Mouse (Mus musculus) cerebellum, adult 9-10 months (tissue): ENCODE results near the gene Ak2.

Experiments used
- DNase-seq: peaks from one replicate; pipeline ENCODE4 v3.0.0; 2022

Ak2 gene

DNA sequence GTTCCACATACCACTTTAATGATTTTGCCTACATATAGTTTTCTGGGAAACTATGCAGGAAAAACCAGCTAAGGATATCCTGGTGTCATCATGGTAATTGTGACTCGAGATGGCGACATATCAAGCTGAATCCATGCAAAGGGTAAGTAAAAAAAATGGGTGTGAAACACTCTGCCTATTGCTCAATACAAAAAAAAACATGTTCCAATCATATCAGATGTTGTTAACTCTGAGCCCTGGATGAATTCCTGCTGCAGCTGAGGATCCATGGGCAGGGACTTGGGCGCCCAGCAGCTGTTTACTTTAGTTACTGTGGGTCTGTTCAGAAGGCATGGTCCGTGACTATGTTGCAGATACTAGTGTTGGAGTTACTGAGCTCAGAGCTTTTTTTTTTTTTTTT is 15.2 kb upstream of the Ak2 start:
- no peak for DNase-seq

DNA sequence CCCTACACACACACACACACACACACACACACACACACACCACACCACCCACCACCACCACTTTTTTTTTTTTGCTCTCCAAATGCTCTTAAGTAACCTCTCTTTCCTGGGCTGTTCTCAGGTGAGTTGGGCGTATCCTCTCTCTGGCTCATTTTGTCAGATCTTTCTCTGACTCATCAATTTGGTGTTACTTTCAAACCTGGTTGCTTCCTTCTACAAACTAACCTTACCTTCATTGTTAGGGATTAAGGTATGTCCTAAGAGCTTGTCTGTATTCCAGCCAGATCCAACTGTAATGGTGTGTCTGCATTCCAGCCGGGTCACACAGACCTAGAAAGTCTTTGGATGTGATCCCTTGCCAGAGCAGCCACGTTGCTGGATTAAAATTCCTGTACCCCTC is 14.5 kb upstream of the Ak2 start:
- DNase-seq: no peak

DNA sequence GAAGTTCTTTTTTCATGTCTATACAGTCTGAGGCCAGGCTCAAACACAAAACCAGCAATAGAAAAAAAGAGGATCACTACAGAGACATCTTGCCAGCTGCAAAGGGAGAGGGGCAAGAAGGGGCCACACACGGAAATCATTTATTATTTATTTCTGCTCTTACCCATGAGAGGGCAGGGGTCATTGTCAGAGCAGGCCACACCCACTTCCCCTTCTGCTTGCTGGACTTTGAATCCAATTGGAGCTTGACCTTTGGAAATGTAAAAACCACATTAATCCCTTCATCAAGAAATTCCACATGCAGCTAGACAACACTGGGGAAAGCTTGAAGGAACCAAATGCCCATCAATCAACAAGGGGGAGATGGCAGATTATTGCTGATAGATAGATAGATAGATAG is 13.1 kb upstream of the Ak2 start:
- DNase-seq: no peak

DNA sequence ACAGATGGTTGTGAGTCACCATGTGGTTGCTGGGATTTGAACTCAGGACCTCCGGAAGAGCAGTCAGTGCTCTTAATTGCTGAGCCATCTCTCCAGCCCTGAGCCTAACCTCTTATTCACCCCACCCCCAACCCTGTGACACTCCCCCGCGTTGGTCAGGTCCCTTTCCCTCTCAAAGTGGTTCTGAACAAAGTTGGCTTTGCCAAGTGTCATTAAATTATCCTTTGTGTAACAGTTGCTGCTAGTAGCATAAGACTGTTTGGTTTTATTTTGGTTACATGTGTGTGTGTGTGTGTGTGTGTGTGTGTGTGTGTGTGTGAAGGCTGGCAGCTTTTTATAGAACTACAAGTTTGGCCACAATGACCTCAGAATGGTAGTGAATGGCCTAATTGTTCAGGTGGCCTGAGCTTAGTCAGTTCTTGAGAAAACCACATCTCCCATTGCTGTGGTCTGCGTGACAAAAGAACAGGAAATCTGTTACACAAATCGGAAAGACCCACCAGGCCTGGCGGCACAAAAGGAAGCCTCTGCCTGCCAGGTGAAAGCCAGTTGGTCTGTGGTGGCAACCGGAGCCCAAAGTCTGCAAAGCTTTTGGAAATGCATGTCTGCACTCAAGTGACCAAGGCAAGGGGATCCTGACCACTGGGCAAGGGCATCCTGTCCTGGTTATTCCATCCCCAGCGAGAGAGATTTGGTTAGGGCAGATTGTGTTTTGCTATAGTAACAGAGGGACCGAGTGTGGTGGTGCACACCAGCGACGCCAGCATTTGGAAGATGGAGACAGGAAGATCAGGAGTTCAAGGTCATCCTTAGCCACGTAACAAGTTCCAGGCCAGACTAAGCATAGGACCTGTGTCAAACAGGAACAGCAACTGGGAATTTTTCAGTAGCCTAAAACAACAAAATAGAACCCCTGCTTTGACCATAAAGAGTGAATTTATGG is 10.6 kb upstream of the Ak2 start:
- no peak for DNase-seq

DNA sequence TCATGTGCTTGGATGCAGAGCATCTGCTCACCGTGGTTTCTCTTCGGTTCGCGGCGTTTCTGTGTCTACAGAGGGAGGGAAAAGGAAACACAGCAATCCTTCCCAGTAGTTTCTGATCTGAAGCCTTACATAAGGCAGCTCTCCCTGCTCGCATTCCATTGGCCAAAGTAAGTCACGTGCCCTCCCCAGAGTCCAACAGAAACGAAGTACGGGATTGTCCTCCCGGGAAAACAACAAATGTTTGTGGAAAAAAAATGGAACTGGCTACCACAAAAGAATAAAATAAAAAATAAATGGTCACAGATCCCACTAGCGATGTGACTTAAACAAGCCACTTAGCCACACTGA is 10.0 kb upstream of the Ak2 start:
- DNase-seq: no peak

DNA sequence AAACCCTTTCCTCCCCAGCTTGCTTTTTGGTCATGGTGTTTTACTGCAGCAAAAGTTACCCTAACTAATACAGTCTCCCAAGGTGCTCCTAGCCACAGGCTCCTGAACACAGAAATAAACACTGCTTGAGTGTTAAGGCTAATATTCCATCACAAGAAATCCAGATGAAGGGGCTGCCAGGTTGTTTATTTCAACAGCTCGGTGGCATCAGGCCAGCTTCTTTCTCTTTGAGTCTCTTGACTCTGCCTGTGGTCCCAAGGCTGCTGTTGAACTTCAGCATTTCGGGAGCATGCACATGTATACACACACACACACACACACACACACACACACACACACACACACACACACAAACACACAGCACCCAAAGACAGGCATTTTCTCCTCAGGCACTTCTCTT is 8.6 kb upstream of the Ak2 start:
- no peak for DNase-seq

DNA sequence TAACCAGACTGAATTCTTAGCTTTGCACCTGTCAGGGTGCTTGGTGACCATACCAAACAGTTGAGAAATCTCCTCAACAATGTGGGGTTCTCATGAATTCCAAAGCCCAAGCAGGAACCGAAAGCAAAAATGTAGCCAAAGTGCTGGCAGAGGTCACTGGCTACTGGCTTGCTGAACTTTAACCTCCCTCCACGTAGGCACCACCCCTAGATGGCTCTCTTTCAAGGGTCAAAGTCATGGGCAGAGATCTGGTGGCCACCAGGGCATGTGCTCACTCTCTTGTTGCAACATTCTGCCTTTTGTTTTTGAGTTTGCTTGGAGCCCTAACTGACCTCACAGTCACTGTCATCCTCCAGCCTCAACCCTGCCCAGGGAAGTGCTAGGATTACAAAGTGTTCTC is 8.1 kb upstream of the Ak2 start:
- DNase-seq: no peak

DNA sequence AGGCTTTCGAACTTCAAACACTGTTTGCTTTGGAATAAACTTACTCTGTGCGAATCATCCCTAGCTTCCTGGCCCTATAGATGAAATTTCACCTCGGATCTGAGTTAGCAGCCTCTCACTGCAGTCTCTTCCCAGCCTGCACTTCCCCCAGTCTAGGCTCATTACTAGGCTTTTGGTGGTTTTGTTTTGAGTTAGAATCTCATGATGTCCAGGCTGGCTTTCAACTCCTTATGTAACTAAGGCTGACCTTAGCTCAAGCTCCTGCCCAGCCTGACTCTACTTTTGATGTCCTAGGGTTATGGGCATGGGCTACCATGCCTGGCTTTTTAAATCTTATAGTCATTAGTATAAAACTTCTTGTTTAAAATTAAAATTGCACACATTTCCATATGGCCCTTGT is 7.2 kb upstream of the Ak2 start:
- no peak for DNase-seq

DNA sequence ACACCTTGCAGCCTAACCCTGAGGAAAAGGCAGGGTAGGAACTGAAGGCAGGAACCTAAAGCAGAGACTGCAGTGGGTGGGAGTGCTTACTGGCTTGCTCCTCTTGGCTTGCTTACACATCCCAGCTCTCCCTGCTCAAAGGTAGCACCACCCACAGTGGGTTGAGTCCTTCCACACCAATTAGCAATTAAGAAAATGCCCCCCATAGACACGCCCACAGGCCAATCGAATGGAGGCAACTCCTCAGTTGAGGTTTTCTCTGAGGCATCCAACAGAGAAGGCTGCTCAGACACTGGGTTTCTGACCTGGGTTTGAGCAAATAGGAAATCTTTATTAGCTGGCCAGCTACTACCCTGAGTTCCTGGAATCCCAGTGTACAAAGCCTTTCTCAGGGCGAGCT is 2.8 kb upstream of the Ak2 start:
- no peak for DNase-seq

DNA sequence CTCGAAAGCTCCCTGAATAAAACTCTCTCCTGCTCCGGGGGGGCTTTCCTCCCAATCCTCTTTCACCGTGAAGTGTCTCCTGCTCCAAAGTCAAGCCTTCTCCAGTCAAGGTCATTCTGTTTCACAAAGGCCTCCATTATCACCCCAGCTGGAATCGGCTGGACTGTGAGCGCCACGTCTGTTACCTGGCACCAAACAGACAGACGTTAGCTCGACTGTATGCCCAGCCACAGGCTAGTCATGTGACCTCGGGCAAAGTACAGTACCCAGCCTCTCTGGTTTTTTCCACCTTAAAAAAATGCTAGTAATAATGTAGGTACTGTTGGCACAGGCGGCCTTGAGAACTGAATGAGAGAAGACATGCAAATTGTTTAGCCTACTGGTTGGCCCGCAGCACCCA is 2.1 kb upstream of the Ak2 start:
- no peak for DNase-seq

DNA sequence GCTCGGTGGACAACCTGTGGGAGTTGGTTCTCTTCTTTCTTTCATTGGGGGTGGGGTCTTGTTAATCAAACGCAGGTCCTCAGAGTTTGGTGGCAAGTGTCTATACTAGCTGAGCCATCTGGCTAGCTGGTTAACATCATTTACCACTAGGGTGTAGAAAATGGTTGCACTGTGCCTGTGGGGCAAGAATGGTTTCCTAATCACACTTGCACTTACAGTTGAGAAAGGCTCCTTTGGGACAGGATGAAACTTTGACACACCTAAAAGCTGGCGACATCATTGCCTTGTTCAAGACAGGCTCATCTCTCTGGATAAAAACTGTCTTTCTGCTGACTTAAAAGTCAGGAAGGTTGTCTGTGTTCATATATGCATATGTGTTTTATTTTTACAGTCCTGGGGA is 418 bp downstream of the Ak2 start:
- no peak for DNase-seq

DNA sequence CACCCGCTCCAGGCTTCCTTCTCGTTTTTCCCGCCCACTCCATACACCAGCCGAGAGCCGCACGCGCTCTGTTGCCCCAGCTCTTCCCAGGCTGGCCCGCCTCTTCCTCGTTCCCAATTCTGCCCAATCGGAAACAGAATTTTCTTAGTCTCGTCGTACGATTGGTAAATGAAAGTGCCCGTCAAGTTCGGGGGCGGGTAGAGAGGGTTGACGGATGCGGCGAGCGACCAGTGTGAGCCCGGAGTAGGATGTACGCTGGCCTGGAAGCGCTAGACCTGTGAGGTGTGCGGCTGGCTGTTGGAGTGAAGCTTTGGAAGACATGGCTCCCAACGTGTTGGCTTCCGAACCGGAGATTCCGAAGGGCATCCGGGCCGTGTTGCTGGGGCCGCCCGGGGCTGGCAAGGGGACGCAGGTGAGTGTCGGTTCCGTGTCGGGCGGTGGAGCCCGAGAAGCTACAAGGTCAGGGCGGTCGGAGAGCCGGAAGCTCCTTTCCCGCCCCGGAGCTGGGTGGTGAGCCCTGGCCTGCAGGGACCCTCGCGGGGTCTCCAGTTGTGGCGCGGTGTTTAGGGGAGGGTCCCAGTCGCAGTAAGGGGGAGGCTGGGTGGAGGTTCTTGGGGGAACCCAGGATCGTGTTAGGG is 1.4 kb downstream of the Ak2 start:
- DNase-seq: peak; percentile 98

DNA sequence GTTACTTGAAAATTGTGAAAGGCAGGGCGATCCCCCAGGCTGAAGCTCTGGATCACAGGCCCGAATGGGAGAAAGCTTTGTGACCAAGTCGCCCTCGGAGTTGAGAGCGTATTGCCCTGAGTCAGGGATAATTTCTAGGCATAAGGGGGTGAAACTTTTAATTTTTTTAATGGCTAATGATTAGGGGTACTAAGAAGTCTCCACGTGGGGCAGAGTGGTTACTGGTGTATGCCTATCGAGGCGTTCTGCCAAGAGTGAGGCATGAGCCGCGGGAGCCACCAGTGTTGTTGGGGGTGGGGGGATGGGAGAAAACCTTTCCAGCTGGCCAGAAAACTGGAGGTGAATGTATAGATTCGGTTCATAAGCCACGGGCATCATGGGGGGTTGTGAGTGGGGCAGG is 1.9 kb downstream of the Ak2 start:
- no peak for DNase-seq

DNA sequence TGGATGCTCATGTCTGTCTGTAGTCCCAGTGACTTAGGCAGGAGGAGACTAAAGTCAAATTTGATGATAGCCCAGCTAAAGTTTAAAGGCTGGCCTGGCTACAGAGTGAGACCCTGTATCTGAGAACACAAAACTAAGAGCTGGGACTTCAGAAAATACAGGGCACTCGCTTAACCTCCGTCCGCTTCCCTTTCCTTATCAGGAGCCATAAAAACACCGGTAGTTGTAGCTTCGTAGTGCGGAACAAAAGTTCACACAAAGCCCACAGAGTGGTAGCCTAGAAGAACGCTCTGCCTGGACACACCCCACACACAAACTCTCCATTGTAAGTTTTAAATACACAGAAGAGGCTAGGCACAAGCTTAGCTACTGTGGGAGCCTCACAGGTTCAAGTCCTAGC is 3.5 kb downstream of the Ak2 start:
- no peak for DNase-seq

DNA sequence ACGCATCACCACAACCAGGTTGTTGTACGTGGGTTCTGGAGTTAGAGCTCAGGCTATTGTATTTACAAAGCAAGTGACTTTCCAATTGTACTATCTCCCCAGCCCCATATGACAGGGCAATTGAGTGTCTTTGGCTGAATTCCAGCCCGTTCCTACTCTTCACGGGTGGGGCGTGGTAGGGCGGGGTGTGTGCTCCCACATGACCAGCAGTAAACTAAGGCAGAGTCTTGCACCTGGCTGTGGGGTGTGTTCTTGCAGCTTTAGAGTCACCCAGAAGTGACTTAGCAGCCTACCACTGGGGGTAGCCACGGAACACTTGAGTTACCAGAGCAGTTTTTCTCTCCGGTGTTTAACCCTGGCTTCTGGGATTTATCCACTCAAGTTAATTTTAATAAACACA is 5.5 kb downstream of the Ak2 start:
- no peak for DNase-seq

DNA sequence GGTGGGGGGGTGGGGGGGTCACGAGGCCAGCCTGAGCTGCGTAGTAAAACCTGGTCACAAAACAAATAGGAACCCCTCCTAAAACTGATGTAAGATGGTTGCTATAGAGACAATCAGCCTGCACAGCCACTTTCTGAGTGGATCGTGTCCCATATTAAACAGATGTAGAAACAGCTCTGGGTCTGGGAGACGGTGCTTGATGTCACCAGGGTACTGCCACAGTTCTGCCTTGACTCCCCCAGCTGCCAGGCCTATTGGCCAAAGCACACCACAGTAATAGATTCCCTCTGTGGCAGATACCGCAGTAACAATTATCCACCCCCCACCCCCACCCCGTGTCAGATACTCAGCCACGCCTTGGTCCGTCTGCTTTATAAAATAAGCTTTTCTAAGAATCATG is 6.6 kb downstream of the Ak2 start:
- DNase-seq: no peak

DNA sequence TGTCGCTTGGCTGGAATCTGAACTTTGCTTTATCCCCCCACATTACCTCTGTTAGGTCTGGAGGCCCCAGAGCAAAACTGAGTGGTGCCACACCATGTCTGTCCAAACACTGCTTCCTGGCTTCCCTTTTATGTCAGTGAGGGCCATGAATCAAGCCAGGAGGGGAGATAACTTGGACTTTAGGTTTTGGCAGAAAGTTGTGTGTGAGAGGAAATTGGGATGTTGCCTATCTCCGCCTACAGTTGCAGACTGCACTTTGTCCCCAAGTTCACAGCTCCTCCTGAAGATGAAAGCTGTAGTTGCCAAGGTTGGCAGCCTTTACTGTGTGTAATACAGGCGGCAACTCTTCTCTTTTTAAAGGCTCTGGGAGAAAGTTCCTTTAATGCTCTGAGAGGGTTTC is 9.0 kb downstream of the Ak2 start:
- DNase-seq: no peak

DNA sequence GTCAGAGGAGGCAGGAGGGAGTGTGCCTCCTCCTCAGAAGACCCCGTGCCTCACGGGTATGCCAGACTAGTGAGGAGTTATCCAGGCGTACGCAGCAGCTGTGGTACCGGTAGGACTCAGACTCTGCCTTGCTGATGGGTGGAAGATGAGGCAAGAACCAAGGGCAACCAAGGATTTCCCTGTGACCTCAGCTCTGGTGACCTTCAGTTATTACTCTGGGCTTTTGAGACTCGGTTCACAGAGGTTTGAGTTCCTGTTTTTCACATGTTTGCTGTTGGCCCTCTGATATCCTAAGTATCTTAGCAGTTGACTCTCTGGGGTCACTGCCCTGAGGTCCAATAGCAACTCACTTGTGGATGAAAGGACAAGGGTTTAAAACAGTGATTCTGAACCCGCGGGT is 12.0 kb downstream of the Ak2 start:
- no peak for DNase-seq

DNA sequence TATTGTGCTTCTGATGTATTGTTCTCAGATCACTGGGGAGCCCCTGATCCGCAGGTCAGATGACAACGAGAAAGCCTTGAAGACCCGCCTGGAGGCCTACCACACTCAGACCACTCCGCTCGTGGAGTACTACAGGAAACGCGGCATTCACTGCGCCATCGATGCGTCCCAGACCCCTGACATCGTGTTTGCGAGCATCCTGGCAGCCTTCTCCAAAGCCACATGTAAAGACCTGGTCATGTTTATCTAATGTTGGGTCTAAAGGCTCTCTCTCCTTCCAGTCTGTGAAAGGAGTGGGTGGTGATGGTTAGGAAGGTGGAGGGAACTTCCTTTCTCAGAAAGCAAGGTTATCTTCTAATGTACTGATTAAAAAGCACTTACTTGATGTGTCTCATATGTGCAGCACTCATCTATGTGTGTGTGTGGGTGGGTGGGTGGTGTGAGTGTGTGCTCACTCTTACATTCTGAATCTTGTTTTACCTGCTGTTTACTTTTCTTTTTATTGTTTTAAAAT is 16.3 kb downstream of the Ak2 start:
- DNase-seq: no peak

DNA sequence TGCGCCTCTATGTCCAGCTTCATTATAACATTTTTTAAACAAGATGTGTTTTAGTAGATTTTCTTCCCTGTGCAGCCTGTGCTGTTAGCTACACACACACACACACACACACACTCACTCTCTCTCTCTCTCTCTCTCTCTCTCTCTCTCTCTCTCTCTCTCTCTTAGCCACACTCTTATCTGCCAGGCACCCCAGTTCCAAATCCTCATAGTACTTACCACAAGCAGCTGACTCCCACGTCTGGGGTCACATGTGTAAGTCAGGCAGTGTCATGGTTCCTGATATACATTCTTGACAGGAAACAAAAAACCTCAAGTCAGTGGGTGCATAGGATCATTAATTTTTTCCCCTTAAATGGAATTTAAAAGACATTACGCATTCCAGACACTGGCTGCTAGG is 16.9 kb downstream of the Ak2 start:
- DNase-seq: no peak

DNA sequence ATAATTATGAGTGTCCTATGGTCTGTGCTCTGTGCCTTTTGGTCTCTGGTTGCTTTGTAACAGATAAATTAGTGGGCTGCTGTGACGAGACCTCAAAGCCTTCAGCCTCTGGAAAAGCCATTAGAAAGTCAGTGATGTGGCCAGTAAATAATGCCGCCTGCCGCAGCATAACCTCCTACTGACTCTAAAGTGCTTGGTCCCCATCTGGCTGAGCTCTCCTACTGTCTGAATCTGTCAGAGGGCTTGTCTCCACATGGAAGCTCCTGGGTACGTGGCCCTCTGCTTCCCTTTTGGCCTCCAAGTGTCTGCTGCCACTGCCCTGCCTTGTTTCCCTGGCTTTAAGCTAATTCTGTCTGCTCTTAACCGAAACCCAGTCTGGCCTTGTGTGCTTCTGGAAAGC is 17.8 kb downstream of the Ak2 start:
- DNase-seq: no peak

DNA sequence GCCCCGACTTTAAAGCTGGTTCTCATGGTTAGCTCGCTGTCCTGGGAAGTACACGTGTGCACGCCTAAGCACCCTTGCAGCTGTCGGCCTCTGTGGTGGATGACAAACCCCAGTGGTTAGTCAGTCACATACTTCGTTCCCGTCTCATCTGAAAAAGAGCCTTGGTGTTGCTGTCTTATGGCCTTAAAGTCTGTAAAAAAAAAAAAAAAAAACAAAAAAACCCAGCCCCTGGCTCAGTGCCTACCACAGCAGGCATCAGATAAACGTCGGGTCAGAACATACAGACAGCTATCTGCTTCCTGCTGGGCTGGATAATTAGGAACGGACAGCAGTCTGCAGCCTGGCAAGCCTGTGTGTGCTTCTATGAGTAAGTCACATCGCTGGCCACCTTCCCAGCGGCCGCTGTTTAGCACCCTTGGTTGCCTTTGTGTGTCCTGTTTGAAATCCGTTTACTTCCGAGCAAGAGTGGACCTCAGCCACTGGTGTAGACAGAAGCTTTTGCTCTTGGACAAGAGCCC is 19.9 kb downstream of the Ak2 start:
- peak; percentile 55 for DNase-seq

DNA sequence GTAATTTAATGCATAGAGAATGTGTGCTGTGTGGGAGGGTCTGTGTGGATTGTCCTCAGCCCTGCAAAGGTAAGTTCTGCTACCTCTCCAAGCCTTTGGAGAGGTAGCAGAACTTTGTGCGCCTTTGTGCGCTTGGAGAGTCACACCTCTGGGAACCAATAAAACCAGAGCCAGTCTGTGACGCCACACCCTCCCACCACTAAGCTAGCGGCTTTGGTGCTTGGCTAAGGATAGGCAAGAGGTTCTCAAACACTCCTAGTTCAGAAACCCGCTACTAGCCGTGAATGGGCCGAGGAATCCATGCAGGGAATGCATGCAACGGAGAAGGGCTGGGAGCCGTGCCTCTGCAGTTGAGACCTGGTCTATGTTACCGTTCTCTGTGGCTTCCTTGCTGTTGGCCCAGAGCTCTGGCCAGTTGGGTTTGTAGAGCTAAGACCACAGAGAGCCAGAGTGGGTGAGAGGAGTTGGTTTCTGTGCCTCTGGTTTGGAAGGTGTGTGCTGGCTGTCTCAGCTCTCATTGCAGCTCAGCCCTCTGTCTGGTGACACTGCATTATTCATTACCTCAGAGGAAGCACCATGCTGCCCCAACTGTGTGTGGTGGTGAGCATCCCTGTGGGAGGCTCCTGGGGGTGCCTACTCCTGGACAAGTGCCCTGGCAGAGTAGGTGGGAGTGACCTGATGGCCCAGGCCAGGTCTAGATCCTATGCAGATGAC is 21.6 kb downstream of the Ak2 start:
- no peak for DNase-seq

DNA sequence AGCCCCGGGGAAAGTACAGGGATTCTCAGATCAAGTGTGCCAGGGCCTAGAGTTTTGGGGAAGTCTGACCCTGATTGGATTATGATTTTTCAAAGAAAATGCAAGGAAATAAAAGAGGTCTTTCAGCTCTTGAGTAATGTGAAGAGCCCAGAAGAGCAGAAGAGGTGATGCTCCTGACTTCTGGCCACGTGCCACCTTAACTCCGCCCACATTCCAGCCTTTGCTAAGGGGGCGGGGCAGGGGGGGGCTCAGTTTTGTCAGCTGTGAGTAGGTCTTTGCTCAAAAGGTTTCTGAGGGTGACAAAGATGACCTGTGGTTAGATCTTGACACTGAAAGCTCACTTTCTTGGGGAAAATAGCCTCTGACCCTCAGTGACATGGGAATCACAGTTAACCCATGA is 24.6 kb downstream of the Ak2 start:
- no peak for DNase-seq
